Mouse (Mus musculus): ENCODE data around the gene Nt5e.

Gene Nt5e

DNA sequence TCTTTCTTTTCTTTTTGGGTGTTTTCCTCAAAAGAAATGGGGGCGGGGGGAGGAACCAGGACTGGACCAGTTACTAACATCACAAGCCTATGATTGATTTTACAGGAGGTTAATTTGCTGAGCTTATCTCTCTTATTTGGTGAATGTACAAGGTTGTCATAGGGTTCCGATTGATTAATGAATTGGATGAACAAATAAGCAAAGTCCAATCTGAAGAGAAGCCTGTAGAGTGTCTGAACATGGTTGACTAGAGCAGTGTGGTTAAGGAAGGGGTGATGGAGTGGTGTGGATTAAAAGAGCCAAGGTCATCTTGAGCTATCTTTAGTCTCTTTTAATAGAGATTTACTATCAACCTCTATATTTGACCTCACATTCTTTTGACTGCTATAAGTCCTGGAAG, 17.4 kb downstream of the Nt5e start:
- no peak for DNase-seq (ENCODE audit: extremely low read depth, low read depth)

DNA sequence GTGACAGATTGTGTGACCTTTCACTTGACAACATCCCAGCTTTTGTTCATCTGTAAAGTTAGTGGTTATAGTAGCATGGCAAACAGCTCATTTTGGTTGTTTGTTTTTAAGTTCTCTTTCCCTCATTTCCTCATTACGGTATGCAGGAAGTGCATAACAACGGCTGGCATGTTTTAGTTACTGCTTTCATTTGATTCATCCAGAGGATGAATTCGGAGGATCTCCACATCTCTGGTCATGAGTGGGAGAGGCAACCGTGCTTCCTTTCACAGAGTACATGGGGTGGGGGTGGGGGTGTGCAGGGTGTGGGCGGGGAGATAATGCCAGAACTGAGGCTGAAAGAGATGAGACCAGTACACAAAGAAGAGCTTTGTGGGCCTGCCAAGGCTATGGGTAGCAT, 19.9 kb downstream of the Nt5e start:
- no peak for DNase-seq (ENCODE audit: extremely low read depth, low read depth)

DNA sequence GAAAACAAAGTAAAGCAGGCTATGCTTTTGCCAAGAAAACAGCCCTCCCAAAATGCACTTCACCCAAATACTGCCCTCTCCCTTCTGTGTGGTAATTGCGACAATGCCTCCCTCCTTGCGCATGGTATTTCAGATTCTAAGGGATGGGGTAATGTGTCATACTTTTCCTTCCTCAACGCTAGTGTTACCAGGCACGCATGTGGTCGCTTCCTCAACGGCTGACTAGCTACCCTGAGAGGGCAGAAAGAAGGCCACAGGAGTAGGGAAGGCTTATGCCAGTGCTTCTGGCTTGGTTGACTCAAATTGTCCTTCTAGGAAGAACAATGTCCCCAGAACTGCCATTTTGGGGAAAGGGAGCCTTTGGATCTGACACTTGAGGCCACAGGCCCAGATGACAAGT, 21.6 kb downstream of the Nt5e start:
- no peak for DNase-seq (ENCODE audit: extremely low read depth, low read depth)

DNA sequence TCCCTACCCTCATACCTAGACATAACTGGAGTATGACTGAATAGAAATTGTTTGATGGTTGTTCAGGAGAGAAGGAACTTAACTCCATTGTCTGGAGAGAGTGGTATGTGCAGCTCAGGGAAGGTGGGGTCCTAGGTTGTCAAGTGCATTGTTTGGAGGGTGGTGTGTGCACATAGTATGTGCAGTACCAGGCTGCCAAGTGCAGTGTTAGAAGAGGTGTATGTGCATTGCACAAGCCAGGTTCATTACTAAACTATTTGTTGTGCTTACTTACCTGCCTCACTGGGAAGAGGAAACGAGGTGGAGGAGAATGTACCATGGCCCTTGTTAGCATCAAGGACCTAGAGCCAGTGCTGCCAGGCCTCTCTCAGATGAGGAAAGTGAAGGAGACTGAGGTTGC, 23.3 kb downstream of the Nt5e start:
- no peak for DNase-seq (ENCODE audit: extremely low read depth, low read depth)

DNA sequence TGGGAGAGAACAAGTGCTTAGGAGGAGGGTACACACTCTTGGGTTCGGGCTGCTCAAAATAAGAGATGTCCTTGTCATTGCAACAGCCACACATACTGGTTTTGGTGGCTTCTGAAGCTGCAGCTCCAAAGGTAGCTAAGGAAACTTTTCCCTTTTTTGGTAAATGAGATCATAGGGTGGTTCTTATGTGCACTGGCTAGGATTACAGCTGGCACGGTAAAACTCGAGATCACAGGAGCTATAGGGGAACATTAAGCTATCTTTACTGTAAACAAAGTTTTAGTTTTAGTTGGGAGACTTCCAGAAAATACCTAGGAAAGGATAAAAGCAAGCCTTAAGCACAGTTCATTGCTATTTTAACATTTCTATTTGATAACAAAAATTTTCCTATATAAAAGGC, 24.2 kb downstream of the Nt5e start:
- no peak for DNase-seq (ENCODE audit: extremely low read depth, low read depth)

DNA sequence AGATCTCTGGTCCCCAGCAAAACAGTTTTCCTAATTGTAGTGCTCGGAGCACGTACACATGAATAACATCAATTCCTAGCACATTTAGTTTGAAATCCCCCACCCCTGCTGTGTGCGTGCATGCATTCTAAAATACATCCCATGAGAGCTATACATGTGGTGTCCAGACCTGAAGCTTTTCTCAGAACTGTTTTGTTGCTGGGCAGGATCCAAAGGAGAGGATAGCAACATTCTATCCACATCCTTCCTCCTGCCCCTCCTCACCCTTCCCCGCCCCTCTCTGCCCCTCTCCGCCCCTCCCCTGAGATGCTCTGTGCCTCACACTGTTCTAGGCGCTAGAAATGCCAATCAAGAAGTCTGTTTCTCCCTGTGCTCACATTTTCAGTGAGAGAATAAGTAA, 25.7 kb downstream of the Nt5e start:
- no peak for DNase-seq (ENCODE audit: extremely low read depth, low read depth)

DNA sequence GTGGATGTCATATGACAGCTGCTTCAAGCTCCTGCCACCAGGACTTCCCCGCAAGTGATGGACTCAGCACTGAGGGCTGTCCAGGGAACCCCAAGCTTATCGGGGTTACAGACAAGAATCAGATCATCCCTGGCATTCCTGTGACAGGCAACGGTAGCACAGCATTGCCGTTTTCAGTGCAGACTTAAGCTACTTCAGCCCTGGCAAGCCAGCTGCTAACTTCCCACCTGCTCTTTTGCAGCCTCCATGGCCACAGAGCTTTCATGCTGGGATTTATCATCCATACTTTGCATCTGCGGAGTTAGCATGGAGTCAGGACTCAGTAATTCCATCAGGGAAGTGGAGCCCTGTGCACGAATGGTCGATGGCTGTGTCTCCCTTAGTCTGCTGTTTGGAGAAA, 26.5 kb downstream of the Nt5e start:
- DNase-seq (ENCODE audit: extremely low read depth, low read depth), result no peak

DNA sequence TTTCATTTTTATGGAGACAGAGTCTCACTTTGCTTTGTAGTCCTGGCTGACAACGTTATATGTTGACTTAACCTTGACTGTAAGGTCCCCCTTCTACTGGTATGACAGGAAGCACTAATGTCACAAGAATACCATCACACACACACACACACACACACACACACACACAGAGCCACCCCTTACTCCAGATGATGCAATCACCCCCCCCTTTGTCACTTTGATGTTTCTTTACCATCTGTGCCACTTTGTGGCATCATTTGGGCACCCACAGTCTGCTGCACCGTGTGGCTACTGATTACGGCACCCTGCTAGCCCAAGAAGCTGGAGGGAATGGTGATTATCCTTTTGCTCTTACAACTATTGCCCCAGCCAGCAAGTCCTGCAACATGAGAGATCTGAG, 30.2 kb downstream of the Nt5e start:
- no peak for DNase-seq (ENCODE audit: extremely low read depth, low read depth)

DNA sequence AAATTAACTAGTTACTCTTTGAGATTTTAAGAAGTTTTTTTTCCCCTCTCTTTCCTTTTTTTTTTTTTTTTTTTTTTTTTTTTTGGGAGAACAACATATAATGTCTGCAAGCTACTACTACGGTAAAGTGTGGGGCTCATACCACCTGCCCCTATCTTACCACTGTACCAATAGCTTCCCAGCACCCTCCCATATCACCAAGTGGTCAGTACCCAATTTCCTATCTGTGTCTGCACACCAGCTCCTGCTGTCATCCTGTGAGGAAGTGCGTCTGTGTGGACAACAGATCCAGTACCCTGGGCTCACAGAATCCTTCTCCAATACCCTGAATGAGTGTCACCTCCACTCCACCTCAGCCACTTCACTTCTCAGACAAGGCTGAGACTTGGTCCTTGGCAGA, 32.1 kb downstream of the Nt5e start:
- peak; percentile 47 for DNase-seq (ENCODE audit: extremely low read depth, low read depth)

DNA sequence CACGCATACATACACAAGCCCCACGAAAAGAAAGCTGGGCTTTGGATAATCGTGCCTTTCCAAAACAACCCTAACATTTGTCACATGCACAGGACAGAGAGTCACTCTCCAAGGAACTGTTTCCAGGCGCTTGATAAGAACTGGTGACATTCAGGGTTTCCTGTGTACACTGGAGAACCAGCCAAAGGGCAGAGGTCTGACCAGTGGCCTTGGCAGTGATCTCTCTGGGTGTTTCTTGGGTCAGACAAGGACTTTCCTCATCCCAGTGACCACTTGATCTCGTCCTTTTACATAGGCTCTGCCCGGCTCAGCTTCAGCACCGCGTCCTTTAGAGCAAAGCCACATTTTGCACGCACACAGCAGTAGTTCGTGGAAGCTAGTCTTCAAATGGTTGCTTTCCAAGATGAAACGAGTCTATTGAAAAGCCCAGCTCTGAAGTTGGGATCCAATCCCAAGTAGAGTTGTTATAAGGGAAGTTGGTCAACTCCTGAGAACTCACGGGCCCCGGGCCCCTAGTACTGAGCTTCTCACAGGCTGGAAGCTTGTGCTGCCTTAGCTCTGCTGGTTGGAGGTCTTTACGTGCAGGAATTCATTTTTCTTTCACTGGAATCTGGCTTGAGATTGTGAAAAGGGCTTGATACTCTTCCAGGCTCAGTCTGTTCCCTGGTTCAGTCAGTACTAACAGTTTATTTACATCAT, 34.4 kb downstream of the Nt5e start:
- no peak for DNase-seq (ENCODE audit: extremely low read depth, low read depth)

DNA sequence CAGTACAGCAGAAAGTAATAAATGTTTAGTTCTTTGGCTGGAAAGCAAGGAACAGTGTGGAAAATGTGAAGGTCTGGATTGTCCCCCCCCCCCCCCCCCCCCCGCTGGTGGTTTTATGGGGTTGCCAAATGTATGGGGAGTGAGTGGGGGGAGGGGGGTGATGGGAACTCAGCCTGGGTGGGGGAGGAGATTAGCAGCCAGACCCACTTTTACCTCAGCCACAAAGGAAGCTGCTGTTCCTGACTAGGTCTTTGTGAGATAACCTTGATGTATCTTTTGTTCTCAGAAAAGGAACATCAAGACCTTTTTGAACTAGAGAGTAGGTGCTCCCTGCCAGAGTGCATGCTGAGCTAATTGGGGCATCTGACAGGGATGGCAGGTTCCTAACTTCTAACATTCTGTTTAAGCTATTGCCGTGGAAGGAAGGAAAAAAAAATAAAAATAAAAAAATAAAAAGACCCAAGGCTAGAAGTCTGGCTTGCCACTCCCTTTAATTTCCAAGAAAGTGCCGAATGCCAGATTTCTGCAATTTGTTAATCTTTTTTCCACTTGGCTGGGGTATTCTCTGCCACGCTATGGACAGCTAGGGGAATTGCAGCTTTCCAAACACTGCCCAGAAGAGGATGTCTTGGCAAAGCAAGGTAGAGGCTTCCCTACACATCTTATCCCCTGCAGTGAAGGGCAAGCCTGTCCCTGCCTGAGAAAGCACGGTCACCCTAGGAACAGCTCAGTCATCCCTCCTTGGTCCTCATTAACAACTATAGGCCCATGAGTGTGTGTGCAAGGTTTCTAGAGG, 35.3 kb downstream of the Nt5e start:
- DNase-seq (ENCODE audit: extremely low read depth, low read depth), result peak; percentile 31

DNA sequence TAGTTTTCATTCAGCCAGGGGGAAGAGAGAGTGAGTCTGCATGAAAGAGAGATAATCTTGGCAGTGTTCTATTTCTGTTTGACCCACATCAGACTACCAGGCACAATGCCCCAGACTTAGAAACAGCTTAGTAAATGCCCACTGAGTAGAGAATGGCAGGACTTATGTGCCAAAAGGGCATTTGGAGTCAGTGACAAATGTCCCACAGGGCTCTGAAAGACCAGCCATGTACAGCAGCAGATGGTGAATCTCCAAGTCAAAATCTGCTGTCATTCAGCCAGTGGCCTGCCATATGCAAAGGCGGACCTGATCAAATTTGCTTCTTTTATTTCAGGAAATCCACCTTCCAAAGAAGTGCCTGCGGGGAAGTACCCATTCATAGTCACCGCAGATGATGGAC, 36.1 kb downstream of the Nt5e start:
- no peak for DNase-seq (ENCODE audit: extremely low read depth, low read depth)

DNA sequence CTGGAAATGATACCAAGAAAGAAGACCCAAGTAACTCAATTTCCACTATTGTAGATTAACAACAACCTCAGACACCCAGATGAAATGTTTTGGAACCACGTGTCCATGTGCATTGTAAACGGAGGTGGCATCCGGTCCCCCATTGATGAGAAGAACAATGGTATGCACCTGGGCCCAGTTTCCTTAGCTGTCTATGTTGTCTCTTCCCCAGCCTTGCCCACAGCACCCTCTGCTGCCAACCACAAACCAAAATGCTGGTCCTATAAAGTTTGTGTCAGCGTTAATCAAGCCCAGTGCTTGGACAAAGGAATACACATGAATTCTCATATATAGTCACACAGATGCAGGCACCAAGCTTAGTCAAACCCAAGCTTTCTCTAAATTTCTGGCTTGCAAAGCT, 39.3 kb downstream of the Nt5e start:
- no peak for DNase-seq (ENCODE audit: extremely low read depth, low read depth)

DNA sequence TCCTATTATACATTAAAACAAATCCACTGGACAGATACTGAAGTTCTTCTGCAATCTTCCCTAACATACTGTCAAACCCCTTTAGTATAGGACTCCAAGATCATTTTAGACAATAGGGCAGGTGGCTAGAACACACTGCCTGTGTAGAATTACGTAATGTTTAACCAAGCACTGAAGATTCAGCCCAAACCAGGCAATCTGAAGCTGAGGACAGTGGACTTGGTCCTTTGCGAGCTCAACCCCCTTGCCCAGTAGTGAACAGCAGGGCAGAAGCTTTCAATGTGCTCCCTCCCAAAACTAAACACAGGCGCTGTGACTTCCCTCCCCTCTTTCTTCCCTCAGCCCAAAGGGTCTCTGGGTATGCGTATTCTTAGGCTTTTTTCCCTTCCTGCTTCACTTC, 39.8 kb downstream of the Nt5e start:
- DNase-seq (ENCODE audit: extremely low read depth, low read depth), result no peak

DNA sequence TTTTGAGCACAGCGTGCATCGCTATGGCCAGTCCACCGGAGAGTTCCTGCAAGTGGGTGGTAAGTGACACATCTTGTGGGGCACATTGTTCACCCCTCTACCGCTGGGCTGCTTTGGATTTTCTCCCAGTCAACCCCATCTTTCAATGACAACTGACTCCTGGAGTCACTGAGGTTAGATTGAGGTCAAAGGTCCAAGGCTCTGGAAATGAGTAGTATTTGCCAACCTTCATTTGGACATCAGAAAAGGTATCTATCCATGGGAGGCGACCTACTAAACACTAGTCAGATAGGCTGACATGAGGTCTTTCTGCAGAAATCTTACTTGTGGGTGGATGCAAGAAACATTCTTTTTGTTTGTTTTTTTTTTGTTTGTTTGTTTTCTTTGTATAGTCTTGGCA, 40.3 kb downstream of the Nt5e start:
- no peak for DNase-seq (ENCODE audit: extremely low read depth, low read depth)

DNA sequence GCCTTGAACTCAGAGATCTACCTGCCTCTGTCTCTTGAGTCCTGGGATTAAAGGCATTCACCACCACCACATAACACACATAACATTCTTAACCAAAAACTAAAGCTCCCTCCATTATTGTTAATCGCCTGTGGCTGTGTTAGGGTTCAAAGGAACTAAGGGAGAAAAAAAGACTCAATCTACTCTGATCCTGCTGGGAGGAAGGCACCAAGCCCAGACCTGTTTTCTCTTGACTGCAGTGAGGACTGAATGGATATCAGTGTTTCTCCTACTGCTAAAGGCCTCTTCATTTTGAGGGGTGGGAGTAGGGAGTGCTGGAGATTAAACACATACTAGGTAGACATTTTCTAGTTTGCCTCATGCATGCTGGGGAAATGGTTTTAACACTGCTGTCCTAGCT, 40.8 kb downstream of the Nt5e start:
- no peak for DNase-seq (ENCODE audit: extremely low read depth, low read depth)

DNA sequence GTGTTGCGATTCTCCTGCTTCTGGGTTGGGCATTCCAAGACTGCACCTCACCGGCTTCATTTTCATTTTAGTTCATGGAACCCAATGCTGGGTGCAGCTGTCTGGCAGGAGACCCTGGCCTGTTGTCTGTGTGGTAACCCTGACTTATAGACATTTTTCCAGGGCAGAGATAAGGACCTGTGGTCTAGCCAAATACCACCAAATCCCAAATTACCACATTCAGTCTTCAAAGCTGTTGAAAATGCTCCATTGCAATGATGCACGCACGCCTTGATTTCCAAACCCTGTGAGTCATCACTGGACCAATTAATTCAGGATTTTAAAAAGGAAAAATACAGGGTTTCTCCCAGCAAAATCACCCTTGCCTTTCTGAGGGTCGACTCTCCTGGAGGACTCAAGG, 41.5 kb downstream of the Nt5e start:
- DNase-seq (ENCODE audit: extremely low read depth, low read depth), result no peak

DNA sequence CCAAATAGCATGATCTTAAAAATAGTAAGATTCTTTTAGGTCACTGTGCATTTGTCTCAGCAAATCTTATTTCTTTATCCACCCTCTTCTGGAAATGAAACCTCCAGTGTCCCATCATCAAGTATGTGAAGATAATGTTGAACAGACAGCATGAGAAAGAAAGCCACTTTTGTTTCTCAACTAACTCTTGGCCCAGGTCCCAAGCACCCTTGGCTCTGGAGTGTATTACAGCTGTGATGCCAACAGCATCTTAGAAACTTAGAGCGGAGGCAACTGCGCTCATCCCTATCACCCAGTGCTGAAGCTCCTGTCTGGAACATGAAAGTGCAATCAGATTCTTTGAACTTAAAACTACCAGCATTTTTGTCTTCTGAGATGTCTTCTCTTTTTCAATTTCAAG, 42.7 kb downstream of the Nt5e start:
- no peak for DNase-seq (ENCODE audit: extremely low read depth, low read depth)

DNA sequence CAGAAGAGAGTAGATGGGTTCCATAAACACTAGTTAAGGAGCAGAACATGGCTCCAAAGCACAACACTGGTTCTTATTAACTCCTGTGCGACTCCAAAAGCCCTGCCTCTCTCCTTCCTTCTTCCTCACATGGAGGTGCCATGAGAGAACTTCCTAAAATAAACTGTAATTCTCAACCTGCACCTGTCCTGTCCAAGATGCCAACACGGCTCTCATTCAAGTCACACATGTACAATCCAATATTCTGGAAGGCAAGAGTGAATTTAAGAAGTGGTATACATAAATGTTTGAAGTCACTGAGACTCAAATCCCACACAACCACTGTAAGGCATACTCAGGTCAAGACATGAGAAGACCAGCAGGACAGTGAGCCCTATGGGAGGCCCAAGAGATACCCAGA, 44.2 kb downstream of the Nt5e start:
- no peak for DNase-seq (ENCODE audit: extremely low read depth, low read depth)

DNA sequence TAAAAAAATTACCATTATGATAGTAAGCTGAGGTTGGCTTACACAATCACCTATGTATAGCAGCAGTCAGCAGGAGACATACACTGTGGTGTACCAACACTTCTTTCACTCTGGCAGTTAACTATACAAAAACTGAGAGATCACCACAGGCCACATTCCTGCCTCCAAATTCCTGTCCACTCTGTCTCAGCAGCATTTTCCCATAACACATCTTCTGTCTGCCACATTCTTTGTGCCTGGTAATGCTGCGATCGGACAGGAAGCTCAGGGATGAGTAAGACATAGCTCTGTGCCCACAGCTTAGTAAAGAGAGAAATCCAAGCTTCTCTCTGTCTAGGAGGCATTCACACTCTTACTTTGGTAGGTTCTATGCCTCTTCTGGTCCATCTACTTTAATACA, 46.0 kb downstream of the Nt5e start:
- DNase-seq (ENCODE audit: extremely low read depth, low read depth), result no peak

DNA sequence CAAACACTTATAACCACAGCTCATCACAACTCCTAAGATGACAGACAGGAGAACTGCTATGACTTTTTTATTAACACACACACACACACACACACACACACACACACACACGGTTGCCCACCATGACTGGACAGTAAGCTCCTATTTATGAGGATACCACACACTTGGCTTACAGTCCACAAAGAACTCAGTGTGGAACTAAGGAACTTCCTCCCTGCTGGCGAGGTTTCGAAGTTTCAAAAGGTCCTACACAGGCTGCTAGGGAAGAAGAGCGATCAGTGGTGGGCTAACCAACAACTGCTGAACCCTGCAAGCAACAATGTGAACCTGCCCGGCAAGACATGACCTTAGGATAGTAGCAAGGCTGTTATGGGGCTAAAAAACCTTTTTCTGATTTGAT, 50.5 kb downstream of the Nt5e start:
- DNase-seq (ENCODE audit: extremely low read depth, low read depth), result no peak

DNA sequence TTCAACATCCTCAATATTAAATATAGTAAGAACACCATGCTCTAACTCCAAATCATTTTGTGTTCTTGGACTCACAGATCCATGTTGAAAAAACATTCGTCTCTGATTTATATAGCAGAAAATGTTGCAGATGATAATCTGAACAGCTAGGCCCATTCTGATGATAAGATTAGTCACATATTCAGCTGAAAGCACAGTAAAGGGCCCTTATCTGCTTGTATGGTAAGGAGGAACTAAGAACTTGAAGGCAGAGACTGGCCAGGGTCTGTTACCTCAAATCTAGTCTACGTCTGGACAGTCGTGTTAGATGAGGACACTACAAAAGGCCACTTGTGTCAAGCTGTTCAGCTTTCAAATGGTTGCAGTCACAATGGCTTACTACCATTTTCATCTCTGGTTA, 52.1 kb downstream of the Nt5e start:
- DNase-seq (ENCODE audit: extremely low read depth, low read depth), result no peak

DNA sequence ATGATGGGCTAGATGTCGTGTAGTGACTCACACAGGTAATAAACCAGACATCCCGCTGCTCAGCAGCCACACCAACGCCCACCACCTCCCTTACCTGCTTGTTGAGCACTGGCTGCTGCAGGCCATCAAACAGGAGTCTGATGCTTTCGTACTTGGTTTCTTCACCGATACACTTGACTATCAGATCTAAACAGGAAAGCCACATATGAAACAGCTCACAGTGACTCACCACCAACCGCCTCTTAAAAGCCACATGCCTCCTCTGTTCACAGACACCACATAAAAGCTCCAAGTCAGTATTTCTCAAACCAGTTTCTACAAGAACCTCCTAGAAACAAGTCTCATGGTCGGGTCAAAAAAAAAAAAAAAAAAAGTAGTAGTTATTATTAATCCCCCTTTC, 53.1 kb downstream of the Nt5e start:
- DNase-seq (ENCODE audit: extremely low read depth, low read depth), result peak; percentile 68
